10 mouse cellular contexts compared by ENCODE assay signal in the genomic region with DNA sequence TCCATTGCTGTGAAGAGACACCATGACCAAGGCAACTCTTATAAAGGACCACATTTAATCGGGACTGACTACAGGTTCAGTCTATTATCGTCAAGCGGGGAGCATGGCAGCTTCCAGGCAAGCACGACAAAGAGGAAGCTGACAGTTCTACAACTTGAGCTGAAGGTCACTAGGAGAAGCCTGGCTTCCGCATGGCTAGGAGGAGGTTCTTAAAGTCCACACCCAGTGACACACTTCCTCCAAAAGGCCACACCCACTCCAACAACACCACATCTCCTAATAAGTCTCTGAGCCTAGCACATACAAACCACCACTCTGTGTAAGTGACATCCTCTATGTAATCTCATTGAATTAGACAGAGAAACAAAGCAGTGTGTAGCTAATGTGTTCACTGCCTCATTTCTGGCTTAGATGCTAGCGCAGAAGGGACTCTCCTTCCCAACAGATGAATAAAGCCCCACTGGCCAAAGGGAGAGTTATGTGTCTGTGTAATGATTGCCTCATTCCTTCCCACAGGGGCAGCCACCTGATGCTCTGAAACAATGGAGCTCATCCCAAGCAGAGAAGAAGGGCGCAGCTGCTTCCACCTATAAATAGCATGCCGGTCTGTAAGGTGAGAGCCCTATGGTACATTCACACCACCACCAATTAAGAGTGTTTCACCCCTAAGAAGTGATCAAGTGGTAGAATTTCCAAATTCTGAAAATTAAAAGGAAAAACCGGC. TPM values are rescaled to one million over a fixed set of nuclear protein-coding genes. Genes with fewer than 3 reads are reported as not detected.
A peak's percentile ranks its signal among the peaks of the same experiment; 100 is the strongest.
DNase-seq lines count a peak whose midpoint lies in the region; ATAC-seq and TF ChIP-seq lines count a peak whose summit lies in the region.
"Had no signal": no experiment of that assay in that cellular context is flagged by ENCODE, and none has a peak within 500 bp of the region (broad histone marks: within the 10 kb centered on the region; RNA-seq: fewer than 3 reads in every experiment).

No protein-coding gene starts in this region.

- H3K27me3 ChIP-seq in CH12.LX (replicated peaks): no peaks in the 10 kb centered on the region
- no peaks in the 10 kb centered on the region for H3K27me3 ChIP-seq in heart, embryonic 15.5 days
- H3K27me3 ChIP-seq: kidney, embryonic 15.5 days had no signal

- no peaks in the 10 kb centered on the region for H3K36me3 ChIP-seq in CH12.LX (replicated peaks in 1 of 2; ENCODE audit: control insufficient read depth in 1 of 2, insufficient read depth in 1 of 2, low read length in 1 of 2)
- no peaks in the 10 kb centered on the region for H3K36me3 ChIP-seq in heart, embryonic 15.5 days
- H3K36me3 ChIP-seq: kidney, embryonic 15.5 days had no signal

- no peak overlapping the region for H3K4me3 ChIP-seq in CH12.LX (replicated peaks in 1 of 3; ENCODE audit: low read depth in 2 of 3, low read length in 2 of 3, poor library complexity in 1 of 3)
- H3K4me3 ChIP-seq in heart, embryonic 15.5 days: no peak overlapping the region
- H3K4me3 ChIP-seq: kidney, embryonic 15.5 days had no signal

- 73% methylated on average over 9 of the region's 9 CpGs for WGBS in heart, embryonic 15.5 days

- TF ChIP-seq POLR2A in CH12.LX (IDR thresholded peaks at IDR 0.05; ENCODE audit: low read depth, low read length): no peak

- in situ Hi-C loops in CH12.LX (cut with MboI; ENCODE audit: low pct_ligation_motif_present, low pct_unique_long_range_greater_than_20kb, low sequenced_read_pairs): no loop called here

- dilution Hi-C loops in CH12.LX (cut with MboI; ENCODE audit: extremely low pct_ligation_motif_present, extremely low pct_unique_long_range_greater_than_20kb, low sequenced_read_pairs): no loop called here

- TF ChIP-seq RAD21 in CH12.LX (IDR thresholded peaks at IDR 0.05; ENCODE audit: low read depth, low read length): no peak

- no peak overlapping the region for H3K27ac ChIP-seq in CH12.LX (ENCODE audit: insufficient read depth, low read depth)
- H3K27ac ChIP-seq in heart, embryonic 15.5 days: peak overlapping the region; percentile 50
- H3K27ac ChIP-seq: kidney, embryonic 15.5 days had no signal

- no peak for TF ChIP-seq CTCF in CH12.LX (conservative IDR thresholded peaks at IDR 0.05 in 1 of 2, IDR thresholded peaks at IDR 0.05 in 1 of 2; ENCODE audit: low read depth in 2 of 2, low read length in 2 of 2)

- no peak overlapping the region for H3K4me2 ChIP-seq in CH12.LX (ENCODE audit: insufficient read depth, low read depth, poor library complexity, severe bottlenecking)
- H3K4me2 ChIP-seq in heart, embryonic 15.5 days: no peak overlapping the region
- H3K4me2 ChIP-seq: kidney, embryonic 15.5 days had no signal

- H3K4me1 ChIP-seq in CH12.LX (ENCODE audit: control insufficient read depth in 1 of 2, insufficient read depth in 2 of 2): peaks cover 0 to 26% of the 10 kb centered on the region in 2 experiments; a peak in 2 of 4 replicates
- peaks cover 36% of the 10 kb centered on the region for H3K4me1 ChIP-seq in heart, embryonic 15.5 days (replicated peaks)

- peaks cover 4% of the 10 kb centered on the region for H3K9me3 ChIP-seq in CH12.LX (replicated peaks; ENCODE audit: low read length)
- no peaks in the 10 kb centered on the region for H3K9me3 ChIP-seq in heart, embryonic 15.5 days (replicated peaks)
- H3K9me3 ChIP-seq: kidney, embryonic 15.5 days had no signal

- no peak for ATAC-seq in heart, embryonic 15.5 days (replicated peaks; ENCODE audit: insufficient number of reproducible peaks, insufficient read depth, low FRiP score, low read depth)
- peak; percentile 63 for ATAC-seq in megakaryocyte progenitor cell, adult 5-6 weeks (replicated peaks; ENCODE audit: poor library complexity)

- no peak for TF ChIP-seq EP300 in CH12.LX (IDR thresholded peaks at IDR 0.05; ENCODE audit: low read length)

- H3K79me2 ChIP-seq in CH12.LX (replicated peaks; ENCODE audit: control insufficient read depth, extremely low read depth, insufficient read depth, poor library complexity, severe bottlenecking): no peaks in the 10 kb centered on the region

- no peak overlapping the region for H3K9ac ChIP-seq in CH12.LX (ENCODE audit: insufficient read depth, low read depth)
- H3K9ac ChIP-seq in heart, embryonic 15.5 days: no peak overlapping the region
- H3K9ac ChIP-seq: kidney, embryonic 15.5 days had no signal

- DNase-seq in A20 (ENCODE audit: low read depth, low spot score) (peak; percentile 91), CH12.LX (ENCODE audit: extremely low read depth) (peak; percentile 37), adipocyte (ENCODE audit: low spot score) (no peak)
- DNase-seq in frontal cortex, postnatal 25 days (ENCODE audit: low spot score in 2 of 2): no peak
- no peak for DNase-seq in adrenal gland, adult 18-20 months (ENCODE audit: low spot score in 2 of 2)
- DNase-seq in right cerebral cortex, postnatal 36 days (ENCODE audit: low spot score in 2 of 2): no peak
- DNase-seq: cerebellum, postnatal 14 days had no signal

TF ChIP-seq in CH12.LX, 34 proteins besides CTCF, POLR2A, EP300 and RAD21:
- TF ChIP-seq MAZ (IDR thresholded peaks at IDR 0.05; ENCODE audit: low read depth, low read length): no peak
- TF ChIP-seq TCF12 (IDR thresholded peaks at IDR 0.05; ENCODE audit: low read depth, low read length): no peak
TF ChIP-seq in CH12.LX: peak in this region for 0.

RNA-seq across cellular contexts. Expression of a gene that starts 48.5 kb away (rescaled TPM):
- 0.72 and 0.92 TPM in 2 replicates for total RNA-seq in CH12.LX (2012; rRNA removed)
- 2.4 and 2.6 TPM in 2 replicates for total RNA-seq in CH12.LX (2014; rRNA removed)
- 2.1 and 3.1 TPM in 2 replicates for polyA plus RNA-seq in CH12.LX (2012; ENCODE audit: insufficient read length, low read depth)
- polyA plus RNA-seq in heart, embryonic 15.5 days (2015; fragmentation: Nextera tagmentation; extraction: Ambion mirVana): 5.7 TPM in 2 replicates
- total RNA-seq in megakaryocyte progenitor cell, adult 5-6 weeks (2015): 15.1 and 17.5 TPM in 2 replicates
- 12.4 and 14.4 TPM in 2 replicates for total RNA-seq in megakaryocyte progenitor cell, adult 5-6 weeks (2017)
- total RNA-seq in adrenal gland, adult 18-20 months (2021): 10 to 100 TPM; 21.9 to 22.5 TPM

Comparison
In these comparisons a context has a peak if more than half of its experiments do, and no peak if none do; other contexts are left out.
1. DNase-seq: peak in A20 (single experiment) and CH12.LX (single experiment); none in frontal cortex, postnatal 25 days (0 of 2), adrenal gland, adult 18-20 months (0 of 2), right cerebral cortex, postnatal 36 days (0 of 2) and adipocyte (single experiment).